Mouse (Mus musculus) layer of hippocampus, adult 11-12 months (tissue): Measurements from ENCODE around the gene Atp13a2.

Source experiments
- DNase-seq: peaks from one replicate; pipeline ENCODE4 v3.0.0; 2022; ENCODE audit warnings: low spot score

Atp13a2 gene

GRCm38 (mm10) chr4:141041117-141041516 is 54.4 kb downstream of the Atp13a2 start:
- DNase-seq, result no peak

DNA sequence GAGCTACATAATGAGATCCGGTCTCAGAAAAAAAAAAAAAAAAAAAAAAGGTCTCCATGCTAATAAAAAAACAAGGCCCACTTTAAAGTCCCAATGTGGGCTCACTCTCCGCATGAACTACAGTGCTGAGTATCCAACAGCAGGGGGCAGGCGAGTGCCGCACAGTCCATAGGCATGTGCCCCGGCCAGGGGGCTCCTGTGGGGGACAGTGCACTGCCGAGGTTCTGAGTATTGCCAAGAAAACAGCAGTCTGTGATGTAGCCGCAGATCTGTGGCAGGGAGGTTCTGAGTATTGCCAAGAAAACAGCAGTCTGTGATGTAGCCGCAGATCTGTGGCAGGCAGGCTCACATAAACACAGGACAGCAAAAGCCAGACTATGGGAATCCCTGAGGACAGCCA is 58.1 kb downstream of the Atp13a2 start:
- DNase-seq, result no peak

GRCm38 (mm10) chr4:141048810-141049475 is 62.3 kb downstream of the Atp13a2 start:
- no peak for DNase-seq

DNA sequence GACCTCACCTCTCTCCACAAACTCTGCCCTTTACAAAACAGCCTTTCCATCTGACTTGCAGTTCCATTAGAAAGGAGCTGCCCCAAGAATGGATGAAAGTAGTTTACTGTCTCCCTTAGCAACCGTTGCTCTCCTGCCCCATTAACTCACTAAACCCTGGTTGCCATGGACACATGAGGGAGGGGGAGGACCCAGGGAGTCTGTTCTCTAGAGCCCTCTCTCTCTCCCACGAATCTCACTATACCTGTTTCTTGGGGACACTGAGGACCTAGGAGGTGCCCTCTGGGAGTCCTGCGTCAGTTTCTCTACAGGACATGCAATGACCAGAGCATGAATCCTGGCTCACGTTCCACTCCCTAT is 62.8 kb downstream of the Atp13a2 start:
- DNase-seq, result peak; percentile 59

DNA sequence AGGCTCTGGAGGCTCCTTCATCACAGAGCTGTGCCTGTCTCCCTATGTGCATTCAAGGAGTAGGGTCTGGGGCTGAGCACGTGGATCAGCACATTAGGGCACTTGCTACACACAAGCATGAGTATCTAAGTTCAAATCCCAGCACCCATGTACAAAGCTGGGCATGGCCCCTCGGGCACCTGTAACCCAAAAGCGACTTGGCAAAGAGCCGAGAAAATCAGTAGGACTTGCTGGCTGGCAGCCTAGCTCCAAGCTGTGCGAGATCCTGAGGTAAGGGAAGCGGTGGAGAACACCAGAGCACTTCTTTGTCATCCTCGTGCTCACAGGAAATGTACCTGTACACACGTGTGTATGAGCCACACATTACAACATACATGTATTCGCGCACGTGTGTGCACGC is 65.8 kb downstream of the Atp13a2 start:
- no peak for DNase-seq

DNA sequence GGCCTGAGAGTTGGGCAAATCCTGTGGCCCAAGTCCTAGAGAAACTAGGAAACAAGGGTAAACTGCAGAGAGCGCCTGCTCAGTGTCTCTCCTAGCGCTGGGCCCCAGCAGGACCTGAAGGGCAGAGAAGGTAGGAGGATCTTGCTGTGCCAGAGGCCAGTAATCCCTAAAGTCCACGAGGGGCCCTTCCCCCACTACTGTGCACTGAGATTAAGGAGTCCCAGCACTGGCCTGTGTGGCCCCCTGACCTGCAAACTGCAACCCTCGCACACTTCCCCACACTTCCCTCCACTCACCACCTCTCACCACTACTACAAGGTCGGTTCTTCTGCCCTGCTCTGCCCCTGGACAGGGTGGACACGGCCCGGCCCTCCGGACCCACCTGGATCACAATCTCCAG is 66.5 kb downstream of the Atp13a2 start:
- DNase-seq, result no peak

- DNase-seq, result peak; percentile 80
These were observed 67.0 kb downstream of the Atp13a2 start for GRCm38 (mm10) chr4:141053568-141054161.
